Mouse (Mus musculus): ENCODE measurements around the gene Cul1. TPM values are rescaled to one million over a fixed set of nuclear protein-coding genes. Genes with fewer than 3 reads are reported as not detected.

Gene Cul1
- polyA plus RNA-seq (2012; rRNA removed) (21.9 and 37.5 TPM in 2 replicates), polyA plus RNA-seq (2014; fragmentation: Nextera tagmentation; extraction: Ambion mirVana) (64.6 and 67.6 TPM in 2 replicates)

DNA sequence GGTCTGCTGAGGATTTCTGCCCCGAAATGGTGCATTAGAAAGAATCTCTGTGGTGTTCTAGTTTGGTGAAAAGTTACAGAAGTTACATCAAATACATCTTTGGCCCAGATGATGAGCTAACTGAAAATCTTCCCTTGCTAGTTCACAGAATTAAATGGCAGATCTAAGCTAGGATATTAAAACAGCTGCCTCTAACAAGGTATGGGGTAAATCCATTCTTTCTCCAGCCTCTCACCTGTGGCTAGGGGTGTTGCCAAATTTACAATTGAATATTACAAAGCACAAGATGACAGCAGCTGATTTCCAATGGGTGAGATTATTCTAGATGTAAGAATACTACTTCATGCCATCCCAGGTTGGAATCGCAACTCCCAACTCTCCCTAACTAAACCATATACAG lies at the start of gene Cul1:
Gene Cul1 (plus strand): TSS at position 301 of the 400 bp plus-strand sequence.
- no peak for ATAC-seq (ENCODE audit: insufficient read depth)
- peaks cover 7 to 24% of the 10 kb centered on the region in 2 experiments for H3K4me1 ChIP-seq (replicated peaks; ENCODE audit: control insufficient read depth in 2 of 2, insufficient read depth in 2 of 2, low read length in 1 of 2)
- H3K9me3 ChIP-seq (ENCODE audit: control insufficient read depth, low read length), result no peaks in the 10 kb centered on the region
- H3K9ac ChIP-seq (replicated peaks), result peak within 1 kb of the TSS; percentile 96
- TF ChIP-seq EP300 (IDR thresholded peaks at IDR 0.05; ENCODE audit: low read depth) (no peak), CTCF (IDR thresholded peaks at IDR 0.05; ENCODE audit: low read depth) (no peak)
- H3K36me3 ChIP-seq (replicated peaks; ENCODE audit: control insufficient read depth, insufficient read depth, low read depth), result no peaks in the 10 kb centered on the region
- H3K4me2 ChIP-seq (ENCODE audit: low read depth), result peak within 1 kb of the TSS; percentile 93
- no peaks in the 10 kb centered on the region for H3K27me3 ChIP-seq (ENCODE audit: control insufficient read depth, insufficient read depth, low read length)
- H3K27ac ChIP-seq, result peak within 1 kb of the TSS; percentile 79
- WGBS (ENCODE audit: insufficient replicate concordance), result 34% methylated on average over 2 of the region's 2 CpGs
- peak within 1 kb of the TSS; percentile 85 to 96 for H3K4me3 ChIP-seq (ENCODE audit: insufficient read depth in 1 of 2, low read depth in 2 of 2, low read length in 2 of 2)
- DNase-seq (ENCODE audit: low read depth in 3 of 3, low spot score in 3 of 3), result no peak

- WGBS (ENCODE audit: insufficient replicate concordance), result 66% methylated on average over 11 of the region's 11 CpGs
- Histone ChIP-seq H3K4me3 (ENCODE audit: insufficient read depth in 1 of 2, low read depth in 2 of 2, low read length in 2 of 2) (no peak overlapping the region), H3K4me1 (replicated peaks; ENCODE audit: control insufficient read depth in 2 of 2, insufficient read depth in 2 of 2, low read length in 1 of 2) (no peaks in the 10 kb centered on the region), H3K27ac (no peak overlapping the region), H3K36me3 (replicated peaks; ENCODE audit: control insufficient read depth, insufficient read depth, low read depth) (no peaks in the 10 kb centered on the region), H3K9me3 (ENCODE audit: control insufficient read depth, low read length) (no peaks in the 10 kb centered on the region), H3K27me3 (ENCODE audit: control insufficient read depth, insufficient read depth, low read length) (no peaks in the 10 kb centered on the region), H3K9ac (replicated peaks) (no peak overlapping the region), H3K4me2 (ENCODE audit: low read depth) (no peak overlapping the region)
- TF ChIP-seq CTCF (IDR thresholded peaks at IDR 0.05; ENCODE audit: low read depth) (no peak), EP300 (IDR thresholded peaks at IDR 0.05; ENCODE audit: low read depth) (no peak)
- DNase-seq (ENCODE audit: low read depth in 3 of 3, low spot score in 3 of 3) (no peak), ATAC-seq (ENCODE audit: insufficient read depth) (no peak)
Observed at GRCm38 (mm10) chr6:47404419-47405382, 48.5 kb upstream of the Cul1 start.

- WGBS (ENCODE audit: insufficient replicate concordance), result 18% methylated on average over 4 of the region's 4 CpGs
- DNase-seq (ENCODE audit: low read depth in 3 of 3, low spot score in 3 of 3), result no peak
- no peak overlapping the region for H3K9ac ChIP-seq (replicated peaks)
- no peaks in the 10 kb centered on the region for H3K36me3 ChIP-seq (replicated peaks; ENCODE audit: control insufficient read depth, insufficient read depth, low read depth)
- no peaks in the 10 kb centered on the region for H3K9me3 ChIP-seq (ENCODE audit: control insufficient read depth, low read length)
- no peak overlapping the region for H3K27ac ChIP-seq
- no peak for ATAC-seq (ENCODE audit: insufficient read depth)
- no peak overlapping the region for H3K4me3 ChIP-seq (ENCODE audit: insufficient read depth in 1 of 2, low read depth in 2 of 2, low read length in 2 of 2)
- no peak overlapping the region for H3K4me2 ChIP-seq (ENCODE audit: low read depth)
- H3K4me1 ChIP-seq (replicated peaks; ENCODE audit: control insufficient read depth in 2 of 2, insufficient read depth in 2 of 2, low read length in 1 of 2), result no peaks in the 10 kb centered on the region
- TF ChIP-seq EP300 (IDR thresholded peaks at IDR 0.05; ENCODE audit: low read depth) (no peak), CTCF (IDR thresholded peaks at IDR 0.05; ENCODE audit: low read depth) (no peak)
- H3K27me3 ChIP-seq (ENCODE audit: control insufficient read depth, insufficient read depth, low read length), result no peaks in the 10 kb centered on the region
Observed at GRCm38 (mm10) chr6:47412886-47413606, 40.2 kb upstream of the Cul1 start.

- no peaks in the 10 kb centered on the region for H3K36me3 ChIP-seq (replicated peaks; ENCODE audit: control insufficient read depth, insufficient read depth, low read depth)
Observed at GRCm38 (mm10) chr6:47413656-47414055, 39.5 kb upstream of the Cul1 start.

GRCm38 (mm10) chr6:47418691-47419090 lies 34.5 kb upstream of the Cul1 start:
- Histone ChIP-seq H3K27ac (no peak overlapping the region), H3K9ac (replicated peaks) (no peak overlapping the region), H3K36me3 (replicated peaks; ENCODE audit: control insufficient read depth, insufficient read depth, low read depth) (no peaks in the 10 kb centered on the region), H3K27me3 (ENCODE audit: control insufficient read depth, insufficient read depth, low read length) (no peaks in the 10 kb centered on the region), H3K4me1 (replicated peaks; ENCODE audit: control insufficient read depth in 2 of 2, insufficient read depth in 2 of 2, low read length in 1 of 2) (no peaks in the 10 kb centered on the region), H3K9me3 (ENCODE audit: control insufficient read depth, low read length) (no peaks in the 10 kb centered on the region), H3K4me3 (ENCODE audit: insufficient read depth in 1 of 2, low read depth in 2 of 2, low read length in 2 of 2) (no peak overlapping the region), H3K4me2 (ENCODE audit: low read depth) (no peak overlapping the region)
- 38% methylated on average over 3 of the region's 3 CpGs for WGBS (ENCODE audit: insufficient replicate concordance)
- ATAC-seq (ENCODE audit: insufficient read depth) (no peak), DNase-seq (ENCODE audit: low read depth in 3 of 3, low spot score in 3 of 3) (no peak)
- TF ChIP-seq CTCF (IDR thresholded peaks at IDR 0.05; ENCODE audit: low read depth) (no peak), EP300 (IDR thresholded peaks at IDR 0.05; ENCODE audit: low read depth) (no peak)

More at GRCm38 (mm10) chr6:47413656-47414055, 39.5 kb upstream of the Cul1 start:
- TF ChIP-seq EP300 (IDR thresholded peaks at IDR 0.05; ENCODE audit: low read depth), result no peak
- no peak for TF ChIP-seq CTCF (IDR thresholded peaks at IDR 0.05; ENCODE audit: low read depth)
- no peaks in the 10 kb centered on the region for H3K9me3 ChIP-seq (ENCODE audit: control insufficient read depth, low read length)
- H3K9ac ChIP-seq (replicated peaks), result no peak overlapping the region
- H3K4me1 ChIP-seq (replicated peaks; ENCODE audit: control insufficient read depth in 2 of 2, insufficient read depth in 2 of 2, low read length in 1 of 2), result no peaks in the 10 kb centered on the region
- DNase-seq (ENCODE audit: low read depth in 3 of 3, low spot score in 3 of 3) (no peak), ATAC-seq (ENCODE audit: insufficient read depth) (no peak)
- H3K27me3 ChIP-seq (ENCODE audit: control insufficient read depth, insufficient read depth, low read length), result no peaks in the 10 kb centered on the region
- WGBS (ENCODE audit: insufficient replicate concordance), result 54% methylated on average over 2 of the region's 2 CpGs
- H3K4me2 ChIP-seq (ENCODE audit: low read depth), result no peak overlapping the region
- H3K4me3 ChIP-seq (ENCODE audit: insufficient read depth in 1 of 2, low read depth in 2 of 2, low read length in 2 of 2), result no peak overlapping the region
- no peak overlapping the region for H3K27ac ChIP-seq
